17 mouse cellular contexts compared by ENCODE assay signal in genomic region chr4:116536351-116536750, GRCm38 (mm10).
"Had no signal": no experiment of that assay in that cellular context is flagged by ENCODE, and none has a peak within 500 bp of the region (broad histone marks: within the 10 kb centered on the region; RNA-seq: fewer than 3 reads in every experiment).

No protein-coding gene starts in this region.

- H3K4me2 ChIP-seq: kidney, embryonic 15.5 days; limb, embryonic 12.5 days; liver, embryonic 13.5 days; lung, embryonic 15.5 days; midbrain, embryonic 13.5 days; neural tube, embryonic 15.5 days; stomach, embryonic 15.5 days had no signal

- H3K27me3 ChIP-seq: kidney, embryonic 15.5 days; limb, embryonic 12.5 days; liver, embryonic 13.5 days; lung, embryonic 15.5 days; midbrain, embryonic 13.5 days; neural tube, embryonic 15.5 days; stomach, embryonic 15.5 days had no signal

- H3K4me3 ChIP-seq: kidney, embryonic 15.5 days; limb, embryonic 12.5 days; liver, embryonic 13.5 days; lung, embryonic 15.5 days; midbrain, embryonic 13.5 days; neural tube, embryonic 15.5 days; stomach, embryonic 15.5 days had no signal

- H3K27ac ChIP-seq: kidney, embryonic 15.5 days; limb, embryonic 12.5 days; liver, embryonic 13.5 days; lung, embryonic 15.5 days; macrophage; midbrain, embryonic 13.5 days; neural tube, embryonic 15.5 days; stomach, embryonic 15.5 days had no signal

- H3K4me1 ChIP-seq: kidney, embryonic 15.5 days; limb, embryonic 12.5 days; liver, embryonic 13.5 days; lung, embryonic 15.5 days; midbrain, embryonic 13.5 days; neural tube, embryonic 15.5 days; stomach, embryonic 15.5 days had no signal

- H3K9ac ChIP-seq: kidney, embryonic 15.5 days; limb, embryonic 12.5 days; liver, embryonic 13.5 days; liver, postnatal 0 days; lung, embryonic 15.5 days; midbrain, embryonic 13.5 days; neural tube, embryonic 15.5 days; stomach, embryonic 15.5 days had no signal

- H3K36me3 ChIP-seq: stomach, embryonic 15.5 days had no signal

- H3K9me3 ChIP-seq: kidney, embryonic 15.5 days; limb, embryonic 12.5 days; liver, embryonic 13.5 days; lung, embryonic 15.5 days; midbrain, embryonic 13.5 days; neural tube, embryonic 15.5 days; stomach, embryonic 15.5 days had no signal

- DNase-seq: kidney, adult 11 months; kidney, postnatal 25 days; layer of hippocampus, adult 9-11 months; liver; liver, embryonic 13.5 days; liver, postnatal 0 days; lung, postnatal 14 days; right cerebral cortex, postnatal 4 days; thymus, adult 2 months; thymus, postnatal 25 days had no signal

- ATAC-seq: liver, postnatal 0 days; midbrain, embryonic 13.5 days had no signal
